12 mouse cellular contexts compared by ENCODE assay signal in genomic region chr11:11777246-11777645, GRCm38 (mm10).
"Had no signal": no experiment of that assay in that cellular context is flagged by ENCODE, and none has a peak within 500 bp of the region (broad histone marks: within the 10 kb centered on the region; RNA-seq: fewer than 3 reads in every experiment).

No protein-coding gene starts in this region.

- ATAC-seq: liver, embryonic 12.5 days; midbrain, embryonic 15.5 days had no signal

- H3K9ac ChIP-seq: limb, embryonic 15.5 days; liver, embryonic 12.5 days; lung, embryonic 15.5 days; midbrain, embryonic 15.5 days; neural tube, embryonic 15.5 days had no signal

- H3K4me3 ChIP-seq: limb, embryonic 15.5 days; liver, embryonic 12.5 days; lung, embryonic 15.5 days; midbrain, embryonic 10.5 days; midbrain, embryonic 15.5 days; neural tube, embryonic 15.5 days had no signal

- H3K9me3 ChIP-seq: limb, embryonic 15.5 days; liver, embryonic 12.5 days; lung, embryonic 15.5 days; midbrain, embryonic 10.5 days; midbrain, embryonic 15.5 days; neural tube, embryonic 15.5 days had no signal

- H3K27ac ChIP-seq: limb, embryonic 15.5 days; liver, embryonic 12.5 days; lung, embryonic 15.5 days; midbrain, embryonic 10.5 days; midbrain, embryonic 15.5 days; neural tube, embryonic 15.5 days had no signal

- H3K27me3 ChIP-seq: limb, embryonic 15.5 days; liver, embryonic 12.5 days; lung, embryonic 15.5 days; midbrain, embryonic 15.5 days; neural tube, embryonic 15.5 days had no signal

- DNase-seq: kidney, adult 18-20 months; kidney, postnatal 10 days; kidney, postnatal 4 days; lung, postnatal 14 days; right cerebral cortex, adult 18-20 months; thymus, postnatal 4 days had no signal

- H3K36me3 ChIP-seq: limb, embryonic 15.5 days; lung, embryonic 15.5 days; midbrain, embryonic 10.5 days; midbrain, embryonic 15.5 days; neural tube, embryonic 15.5 days had no signal

- H3K4me2 ChIP-seq: limb, embryonic 15.5 days; liver, embryonic 12.5 days; lung, embryonic 15.5 days; midbrain, embryonic 15.5 days; neural tube, embryonic 15.5 days had no signal

- H3K4me1 ChIP-seq: limb, embryonic 15.5 days; liver, embryonic 12.5 days; lung, embryonic 15.5 days; midbrain, embryonic 10.5 days; midbrain, embryonic 15.5 days; neural tube, embryonic 15.5 days had no signal
